Mouse (Mus musculus): Measurements from ENCODE around the gene Gse1.
"Not testable (repeated sequence)": the region's sequence is repeated elsewhere in the genome, so short reads cannot be mapped to it uniquely, and the experiment has no call there.

Gene Gse1

DNA sequence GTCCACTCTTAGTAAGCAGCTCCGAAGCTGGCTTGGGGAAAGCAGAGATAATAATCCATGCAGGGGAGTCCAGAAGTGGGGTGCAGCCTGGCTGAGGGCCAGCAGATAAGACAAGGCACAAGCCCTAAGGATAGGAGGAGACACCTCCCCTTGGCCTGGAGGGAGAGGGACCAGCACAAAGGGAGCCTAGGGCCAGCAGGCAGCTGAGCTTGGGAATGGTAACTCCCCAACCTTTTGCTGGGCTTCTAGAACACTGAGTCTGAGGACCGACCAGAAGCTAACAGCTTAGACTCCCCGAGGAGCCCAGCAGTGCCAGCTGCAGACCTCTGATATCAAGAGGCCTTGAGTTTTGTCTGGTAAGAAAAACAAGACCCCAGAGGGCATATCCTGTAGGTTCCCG is 115.9 kb downstream of the Gse1 start:
- DNase-seq (ENCODE audit: low read depth, low spot score) = no peak

DNA sequence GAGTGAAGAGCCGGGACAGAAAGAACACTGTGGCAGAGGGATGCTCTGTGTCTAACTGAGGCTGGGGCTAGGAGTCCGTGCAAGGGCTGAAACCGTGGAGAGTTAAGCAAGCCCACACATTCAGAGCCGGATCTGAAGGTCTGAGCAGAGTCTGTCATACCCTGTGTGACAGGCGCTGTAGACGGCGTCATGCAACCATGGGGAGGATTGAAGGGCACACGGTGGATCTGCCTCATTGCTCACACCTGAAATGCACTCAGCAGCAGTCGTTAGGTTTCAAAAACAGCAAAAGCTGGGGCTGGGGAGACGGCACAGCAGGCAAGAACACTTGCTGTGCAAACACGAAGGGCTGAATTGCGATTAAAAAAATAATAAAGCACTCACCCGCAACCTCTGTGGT is 116.3 kb downstream of the Gse1 start:
- DNase-seq (ENCODE audit: low read depth, low spot score) = no peak

DNA sequence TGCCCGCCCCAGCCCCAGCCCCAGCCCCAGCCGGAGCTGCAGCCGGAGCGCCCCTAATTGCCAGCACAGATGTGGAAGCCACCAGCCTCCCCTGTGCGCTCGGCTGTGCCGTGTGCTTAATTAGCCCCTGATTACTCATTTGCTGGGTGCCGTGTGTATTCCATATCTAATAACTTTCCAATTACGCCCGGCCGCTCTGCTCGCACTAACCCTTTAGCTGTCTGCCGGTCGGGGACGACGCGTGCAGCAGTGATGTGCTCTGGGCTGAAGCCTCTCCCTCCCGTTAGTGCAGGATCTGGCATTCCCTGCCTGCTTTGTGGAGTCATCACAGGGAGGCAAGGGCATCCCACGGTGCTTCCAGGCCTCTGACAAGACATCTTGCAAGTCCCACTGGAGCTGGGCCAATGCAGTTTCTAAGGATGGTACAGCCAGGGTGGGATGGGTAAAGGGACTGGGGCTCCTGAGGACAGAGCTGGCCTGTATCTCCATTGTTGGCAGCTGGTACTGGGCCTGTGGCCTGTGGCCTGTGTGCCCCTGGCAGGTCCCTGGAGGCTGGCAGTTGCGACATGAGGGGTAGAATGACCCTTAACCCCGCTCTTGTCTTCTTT is 119.6 kb downstream of the Gse1 start:
- no peak for DNase-seq (ENCODE audit: low read depth, low spot score)

DNA sequence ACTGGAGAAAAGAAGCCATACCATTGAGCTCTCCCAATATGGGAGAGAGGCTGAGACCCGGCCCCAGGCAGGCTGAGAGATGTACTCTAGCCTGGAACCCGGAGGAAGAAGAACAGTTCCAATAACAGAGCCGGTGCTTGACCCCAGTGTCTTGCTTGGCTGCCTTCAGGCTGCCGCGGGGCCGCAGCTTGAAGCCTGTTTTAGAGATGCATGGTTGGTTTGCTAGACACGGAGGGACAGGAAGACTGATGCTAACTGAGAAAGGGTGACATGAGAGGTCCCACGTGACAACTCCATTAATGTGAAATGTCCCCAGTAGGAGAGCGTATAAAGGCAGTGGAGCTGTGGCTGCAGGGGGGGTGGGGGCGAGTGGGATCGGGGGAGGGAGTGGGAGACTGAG is 120.7 kb downstream of the Gse1 start:
- no peak for DNase-seq (ENCODE audit: low read depth, low spot score)

DNA sequence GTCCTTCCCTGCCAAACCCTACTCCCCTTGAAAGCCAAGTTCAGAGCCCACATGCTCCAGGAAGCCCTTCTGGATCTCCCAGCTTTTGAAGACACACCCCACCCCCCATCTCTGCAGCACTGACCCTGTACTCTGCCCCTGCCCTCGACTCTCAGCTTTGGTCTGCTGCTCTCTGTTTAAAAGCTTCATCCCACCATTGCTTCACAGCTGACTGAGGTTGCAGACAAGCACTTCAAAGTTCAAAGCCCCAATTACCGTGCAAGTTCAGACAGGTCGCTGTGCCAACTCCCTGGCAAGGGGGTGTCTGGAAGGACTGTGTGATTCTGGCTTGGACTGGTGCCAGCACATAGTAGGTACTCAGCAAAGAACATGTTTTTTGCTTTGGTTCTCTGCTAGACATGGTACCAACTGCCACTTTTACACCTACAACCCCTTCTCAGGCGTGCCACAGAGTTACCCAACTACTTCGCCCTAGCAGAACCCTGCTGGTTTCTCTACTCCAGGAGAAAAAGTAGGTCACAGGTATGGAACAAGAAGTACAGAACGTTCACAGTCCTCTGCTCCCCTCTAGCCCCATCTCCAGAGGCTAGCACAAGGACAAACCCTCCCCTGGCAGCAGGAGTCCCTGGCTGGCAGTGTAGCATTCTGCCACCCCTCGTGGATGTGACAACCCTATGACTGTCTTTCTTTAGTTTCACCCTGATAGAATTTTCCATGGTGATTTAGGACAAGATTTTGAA is 123.2 kb downstream of the Gse1 start:
- no peak for DNase-seq (ENCODE audit: low read depth, low spot score)

DNA sequence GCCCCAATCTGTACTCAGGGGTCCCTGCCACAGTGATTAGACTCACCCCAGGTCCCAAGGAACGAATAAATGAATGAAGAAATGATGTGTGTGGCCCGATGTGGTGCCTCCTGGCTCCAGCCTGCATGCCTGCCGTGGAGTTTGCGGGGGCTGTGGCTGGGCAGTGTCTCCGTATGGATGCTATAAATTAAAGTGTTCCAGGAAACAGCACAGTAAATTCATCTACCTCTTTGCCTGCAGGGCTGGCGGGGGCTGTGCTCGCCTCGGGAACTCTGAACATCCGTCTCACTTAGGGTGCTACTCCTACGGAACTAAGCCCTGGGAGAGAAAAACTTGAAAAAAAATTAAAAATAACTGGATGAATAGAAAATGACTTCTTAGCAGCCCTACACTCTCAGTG is 123.8 kb downstream of the Gse1 start:
- peak; percentile 79 for DNase-seq (ENCODE audit: low read depth, low spot score)

DNA sequence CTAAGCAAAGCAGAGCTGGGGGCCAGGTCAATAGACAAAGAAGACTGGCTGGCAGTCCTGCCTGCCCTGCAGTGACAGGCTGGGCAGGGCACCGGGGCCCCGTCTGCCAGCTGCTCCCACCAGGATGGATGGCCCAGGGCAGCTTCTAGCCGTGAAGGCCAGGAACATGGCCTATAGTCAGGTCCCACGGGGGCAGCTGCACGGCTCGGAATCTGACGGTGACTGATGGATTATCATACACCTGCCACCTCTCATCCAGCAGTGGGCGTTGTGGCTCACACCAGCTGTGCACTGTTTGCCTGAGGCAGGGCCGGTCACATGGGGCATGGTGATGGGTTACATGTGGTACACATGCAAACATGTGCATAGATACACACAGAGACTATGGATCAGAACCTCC is 127.8 kb downstream of the Gse1 start:
- no peak for DNase-seq (ENCODE audit: low read depth, low spot score)

DNA sequence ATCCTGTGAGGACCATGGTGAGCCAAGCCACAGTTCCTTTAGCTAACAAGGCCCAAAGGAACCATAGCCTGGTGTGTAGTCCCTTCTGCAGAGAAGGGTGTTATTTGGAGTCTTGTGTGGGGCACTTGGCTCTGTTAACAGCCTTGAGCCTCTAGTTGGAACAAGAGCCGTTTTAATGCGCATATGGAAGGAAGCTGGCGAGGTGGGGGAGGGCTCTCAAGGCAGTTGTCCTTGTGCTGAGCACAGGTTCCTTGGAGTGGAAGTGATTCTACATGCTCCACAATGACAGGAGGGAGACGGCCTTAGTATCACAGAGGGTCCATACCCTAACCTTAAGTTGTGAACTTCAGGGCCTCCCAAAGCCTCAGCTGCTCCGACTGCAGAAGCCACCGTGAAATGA is 129.2 kb downstream of the Gse1 start:
- no peak for DNase-seq (ENCODE audit: low read depth, low spot score)

DNA sequence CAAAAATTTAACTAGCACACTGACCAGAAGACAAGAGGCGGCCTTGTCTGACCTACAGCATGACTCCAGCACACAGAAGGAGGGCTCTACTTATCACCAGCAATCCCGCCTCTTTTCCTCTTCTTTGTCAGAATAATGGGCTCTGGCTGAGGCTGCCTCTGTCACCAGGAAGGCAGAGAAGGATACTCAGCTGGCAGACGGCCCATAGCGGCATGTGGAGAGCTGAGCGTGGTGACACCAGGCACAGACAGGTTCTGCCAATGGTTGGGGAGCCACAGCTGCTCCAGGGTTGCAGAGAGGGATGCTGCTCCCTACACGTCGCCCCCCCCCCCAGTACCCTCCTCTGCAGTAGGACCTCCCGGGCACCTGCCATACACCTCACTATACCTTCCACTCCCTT is 133.0 kb downstream of the Gse1 start:
- peak; percentile 40 for DNase-seq (ENCODE audit: low read depth, low spot score)

DNA sequence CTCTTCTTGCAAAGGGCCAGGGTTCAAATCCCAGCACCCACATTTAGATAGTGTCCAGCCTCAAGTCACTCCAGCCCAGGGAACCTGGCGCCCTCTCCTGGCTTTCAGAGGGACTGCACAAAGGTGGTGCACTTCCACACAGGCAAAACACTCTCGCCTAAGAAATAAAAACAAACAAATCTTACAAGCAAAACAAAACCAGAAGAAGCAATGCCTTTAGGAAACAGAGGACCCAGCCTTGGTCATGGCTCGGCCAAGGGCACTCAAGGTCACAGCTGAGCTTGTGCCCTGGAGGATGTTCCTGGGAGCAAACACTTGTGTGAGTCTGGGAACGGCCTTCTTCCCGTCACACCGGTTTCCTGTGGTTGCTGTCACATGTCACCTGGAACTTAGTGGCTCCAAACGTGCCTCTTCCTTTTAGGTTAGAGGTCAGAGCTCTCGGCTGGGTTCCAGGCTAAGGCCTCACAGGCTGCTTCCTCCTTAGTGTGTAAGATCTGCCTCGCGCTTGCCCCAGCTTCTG is 135.4 kb downstream of the Gse1 start:
- no peak for DNase-seq (ENCODE audit: low read depth, low spot score)

DNA sequence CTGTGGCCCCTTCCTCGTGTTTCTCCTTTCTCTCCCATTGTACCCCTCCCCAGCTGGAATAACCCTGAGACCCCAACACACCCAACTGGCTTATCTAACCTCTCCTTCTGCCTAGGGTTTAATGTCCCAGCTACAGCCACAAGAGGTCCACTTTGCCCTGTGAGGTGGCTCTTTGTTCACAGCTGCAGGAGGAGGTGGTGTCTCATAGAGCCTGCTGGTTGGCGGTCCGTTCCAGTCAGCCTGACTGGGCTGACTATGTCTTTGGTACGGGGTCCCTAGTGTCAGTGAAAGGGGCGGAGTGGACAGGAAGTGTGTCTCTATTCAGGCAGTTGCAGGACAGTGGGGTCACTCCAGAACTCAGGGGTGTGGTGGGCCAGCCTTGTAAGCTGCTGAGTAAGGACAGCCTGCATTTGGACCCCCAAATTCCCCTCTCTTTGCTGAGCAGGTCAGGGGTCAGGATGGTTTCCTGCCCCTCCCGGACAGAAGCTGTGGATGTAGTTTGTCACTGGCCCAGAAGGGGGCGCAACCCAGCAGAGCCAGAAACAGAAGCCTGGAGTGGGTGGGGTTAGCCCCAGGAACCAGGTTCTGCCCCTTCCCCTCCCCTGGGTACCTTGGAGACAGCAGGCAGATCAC is 136.0 kb downstream of the Gse1 start:
- DNase-seq (ENCODE audit: low read depth, low spot score) = no peak

DNA sequence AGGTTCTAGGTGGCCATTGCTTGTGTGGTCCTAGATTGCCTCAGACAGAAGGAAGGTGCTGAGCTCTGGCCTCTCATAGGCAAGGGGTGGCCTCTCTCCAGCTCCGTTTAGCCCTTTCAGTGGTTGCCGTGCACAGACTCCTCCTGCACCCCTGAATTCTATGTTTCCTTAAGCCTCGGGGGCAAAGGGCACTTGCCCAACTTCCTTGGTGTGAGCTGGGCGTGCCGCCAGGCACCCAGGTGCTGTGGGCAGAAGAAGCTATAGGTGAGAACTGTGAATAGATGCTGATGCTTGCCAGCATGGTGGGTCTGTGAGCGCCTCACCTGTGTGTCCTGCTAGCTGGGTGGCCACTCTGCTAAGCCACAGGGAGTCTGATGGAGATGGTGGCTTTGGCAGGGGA is 138.6 kb downstream of the Gse1 start:
- DNase-seq (ENCODE audit: low read depth, low spot score) = no peak

DNA sequence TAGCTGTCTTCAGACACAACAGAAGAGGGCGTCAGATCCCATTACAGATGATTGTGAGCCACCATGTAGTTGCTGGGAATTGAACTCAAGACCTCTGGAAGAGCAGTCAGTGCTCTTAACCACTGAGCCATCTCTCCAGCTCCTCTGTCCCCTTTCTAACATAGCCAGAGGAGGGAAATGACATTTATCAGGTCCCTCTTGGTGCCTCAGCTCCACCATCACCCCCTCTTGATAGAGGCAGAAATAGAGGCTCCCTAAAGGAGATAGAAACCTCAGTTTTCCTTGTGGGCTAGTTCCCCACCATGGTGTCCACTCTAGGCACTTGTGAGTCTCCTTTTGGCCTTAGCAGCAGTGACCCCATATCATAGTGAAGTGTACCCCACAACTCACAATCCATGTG is 139.9 kb downstream of the Gse1 start:
- DNase-seq (ENCODE audit: low read depth, low spot score) = not testable (repeated sequence)

DNA sequence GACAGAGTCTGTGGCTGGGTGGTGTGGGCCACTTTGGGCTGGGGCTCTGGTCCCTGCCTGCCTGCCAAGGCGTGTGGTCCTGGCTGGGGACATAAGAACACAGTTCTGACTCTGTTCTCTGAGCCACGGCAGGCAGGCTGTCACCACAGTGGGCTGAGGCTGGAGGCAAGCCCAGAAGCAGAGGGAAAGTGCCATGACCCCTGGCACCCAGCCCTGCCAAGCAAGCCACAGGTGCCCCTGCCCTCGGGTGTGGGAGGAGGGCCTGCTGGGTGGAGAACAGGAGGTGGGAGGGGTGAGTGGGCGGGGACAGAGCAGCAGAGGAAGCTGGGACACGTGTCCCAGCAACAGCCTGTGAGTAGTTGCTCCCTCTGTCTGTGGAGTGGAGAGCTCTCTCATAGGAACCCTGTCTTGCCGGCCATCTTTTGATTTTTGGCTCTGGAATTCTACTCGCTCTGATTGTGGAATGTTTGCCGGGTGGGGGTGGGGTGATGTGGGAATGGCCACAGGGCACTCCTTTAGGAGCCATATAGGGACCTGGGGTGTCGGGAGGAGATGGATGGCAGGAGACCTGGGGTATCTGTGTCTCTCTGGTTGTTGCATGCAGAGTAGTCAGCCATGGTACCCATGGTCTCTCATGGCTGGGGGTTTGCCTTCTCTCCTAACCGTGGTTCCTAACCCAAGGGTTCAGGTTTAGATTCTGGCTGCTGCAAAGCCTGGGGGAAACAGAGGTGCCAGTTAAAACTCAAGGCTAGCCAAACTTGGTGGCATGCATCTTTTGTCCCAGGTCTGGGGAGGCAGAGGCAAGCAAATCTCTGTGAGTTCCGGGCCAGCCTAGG is 140.8 kb downstream of the Gse1 start:
- peak; percentile 69 for DNase-seq (ENCODE audit: low read depth, low spot score)

DNA sequence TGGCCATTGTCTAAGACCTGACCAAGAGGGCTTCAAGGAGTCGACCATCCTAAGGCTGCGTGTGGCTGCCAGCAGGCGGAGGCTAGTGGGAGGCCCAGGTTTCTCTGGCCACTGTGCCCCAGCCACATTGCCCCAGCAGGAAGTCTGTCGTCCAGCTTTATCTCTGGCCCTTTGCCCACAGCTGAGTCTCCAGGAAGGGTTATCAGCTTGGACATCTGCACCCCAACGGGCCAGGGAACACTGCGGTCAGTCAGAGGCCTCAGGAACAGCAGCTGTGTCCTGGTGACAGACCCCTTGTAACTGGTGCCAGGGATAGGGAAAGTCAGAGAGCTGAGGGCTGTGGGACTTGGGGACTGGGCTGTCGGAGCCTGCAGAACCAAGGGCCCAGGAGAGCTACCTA is 141.7 kb downstream of the Gse1 start:
- no peak for DNase-seq (ENCODE audit: low read depth, low spot score)

DNA sequence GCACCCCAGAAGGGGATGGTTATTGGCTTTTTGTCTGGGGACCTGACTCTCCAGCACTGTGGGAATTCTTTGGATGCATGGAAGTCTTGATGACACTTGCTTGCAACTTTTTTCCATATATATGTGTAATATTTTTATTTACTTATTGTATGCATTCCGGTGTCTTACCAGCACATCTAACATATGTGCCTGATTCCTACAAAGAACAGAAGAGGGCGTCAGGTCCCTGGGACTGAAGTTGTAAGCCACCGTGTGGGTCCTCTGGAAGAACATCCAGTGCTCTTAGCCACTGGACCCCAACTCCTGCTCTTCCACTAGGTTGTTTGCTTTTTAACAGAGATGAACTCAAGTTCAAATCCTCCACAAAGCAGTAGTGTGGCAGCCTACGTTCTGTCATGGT is 142.2 kb downstream of the Gse1 start:
- DNase-seq (ENCODE audit: low read depth, low spot score) = no peak

DNA sequence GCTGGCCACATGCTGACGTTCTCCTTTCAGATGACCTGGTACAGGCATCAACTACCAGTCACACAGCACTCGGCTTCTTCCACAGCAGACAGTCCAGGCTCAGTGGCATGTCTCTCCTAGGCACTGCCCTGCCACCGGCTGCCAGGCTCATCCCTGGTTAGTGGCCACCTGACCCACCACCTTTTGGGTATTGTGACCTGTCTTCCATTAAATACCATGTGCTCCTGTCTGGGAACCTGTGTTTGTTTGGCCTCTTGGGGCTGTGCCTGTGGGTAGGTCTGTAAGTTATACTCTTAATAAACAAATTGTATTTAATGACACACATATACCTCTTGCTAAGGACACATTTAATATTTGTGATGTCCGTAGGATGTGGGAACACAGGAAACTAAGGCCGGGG is 142.9 kb downstream of the Gse1 start:
- DNase-seq (ENCODE audit: low read depth, low spot score) = no peak

DNA sequence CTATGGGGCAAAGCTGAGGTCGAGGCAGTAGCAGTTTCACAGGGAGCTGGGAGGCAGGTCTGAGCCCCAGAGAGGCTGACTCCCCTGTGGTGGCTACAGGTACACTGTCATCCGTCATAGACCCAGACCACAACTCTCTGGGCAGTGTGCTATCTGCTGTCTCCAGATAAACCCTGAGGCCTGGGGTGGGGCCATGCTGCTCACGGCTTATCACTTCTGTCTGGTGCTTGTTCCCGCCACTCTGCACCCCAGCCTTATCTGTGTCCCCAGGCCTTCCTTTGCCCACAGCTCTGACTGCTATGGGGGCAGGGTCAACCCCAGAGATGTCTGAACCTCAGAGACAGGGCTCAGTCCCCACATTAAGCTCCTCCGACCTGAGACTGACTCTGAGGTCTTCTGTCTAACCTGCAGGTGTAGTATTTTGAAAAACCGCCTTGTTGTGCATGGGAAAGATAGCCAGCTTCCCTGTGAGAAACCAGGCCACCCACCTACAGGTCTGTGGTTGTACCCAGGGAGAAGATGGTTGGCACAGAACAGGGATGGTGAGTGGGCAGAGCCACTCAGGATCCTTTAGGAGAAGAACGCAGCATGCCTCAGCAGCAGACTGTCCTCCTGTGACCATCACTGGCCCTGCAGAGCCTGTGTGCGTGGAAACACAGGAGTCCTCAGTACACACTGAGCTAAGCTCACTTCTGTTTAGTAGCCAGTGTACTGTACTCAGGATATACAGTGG is 143.6 kb downstream of the Gse1 start:
- DNase-seq (ENCODE audit: low read depth, low spot score) = peak; percentile 55

DNA sequence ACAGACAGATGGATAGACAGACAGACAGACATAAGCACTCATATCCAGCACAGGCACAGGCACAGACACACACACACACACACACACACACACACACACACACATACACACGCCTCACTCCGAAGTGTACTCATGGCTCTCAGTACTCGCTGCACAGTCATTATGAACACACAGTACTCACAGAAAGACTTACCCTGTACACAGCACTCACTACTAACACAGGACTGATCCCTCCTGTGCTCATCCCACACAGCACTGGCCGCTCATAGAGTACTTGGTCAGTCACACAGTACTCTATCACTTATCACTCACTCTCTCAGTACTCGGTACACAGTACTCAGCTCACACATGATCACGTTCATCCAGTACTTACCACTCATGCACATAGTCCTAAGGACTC is 144.4 kb downstream of the Gse1 start:
- no peak for DNase-seq (ENCODE audit: low read depth, low spot score)

DNA sequence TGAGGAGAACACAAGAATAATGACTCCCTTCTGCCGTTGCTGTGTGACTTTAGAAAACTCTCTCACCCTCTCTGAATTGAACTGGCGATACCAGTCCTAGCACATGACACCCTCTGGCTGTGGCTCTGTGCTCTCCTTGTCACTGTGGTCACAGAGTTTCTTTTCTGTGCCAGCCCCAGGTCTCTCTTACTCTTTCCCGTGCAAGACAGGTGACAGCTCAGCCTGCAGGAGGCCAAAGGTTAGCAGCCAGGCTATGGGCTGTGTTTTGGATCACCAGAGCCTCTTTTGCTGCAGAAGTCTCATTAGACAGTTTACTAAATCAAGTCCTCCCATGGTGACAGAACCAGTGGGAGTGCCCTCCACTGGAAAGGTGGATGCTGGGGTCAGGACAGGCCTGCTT is 145.4 kb downstream of the Gse1 start:
- no peak for DNase-seq (ENCODE audit: low read depth, low spot score)

DNA sequence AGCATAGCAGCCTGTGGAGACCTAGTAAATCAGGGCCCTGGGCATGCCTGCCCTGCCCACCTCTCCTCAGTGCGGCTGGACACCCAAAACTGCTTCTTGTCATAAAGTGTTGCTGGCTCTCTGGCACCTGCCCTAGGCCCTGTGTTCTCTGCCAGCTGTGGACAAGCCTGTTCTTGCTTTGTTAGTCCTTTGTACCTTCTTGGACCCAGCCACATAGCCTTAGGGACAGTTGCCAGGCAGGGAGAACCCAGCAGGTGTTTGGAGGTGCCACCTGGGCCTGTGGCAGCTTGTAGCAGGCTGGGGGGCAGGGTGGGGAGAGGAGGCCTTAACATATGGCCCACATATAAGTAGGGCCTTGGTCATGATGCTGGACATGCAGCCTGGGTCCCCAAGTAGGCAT is 145.8 kb downstream of the Gse1 start:
- DNase-seq (ENCODE audit: low read depth, low spot score) = no peak

Data from telencephalon, adult 2 months (tissue).